Mouse (Mus musculus) liver, embryonic 14.5 days (tissue): ENCODE results near the gene Myog.

Experiments used
- CTCF ChIP-seq: IDR thresholded peaks from 2 replicates; pipeline ENCODE4 v1.5.1; 2016; ENCODE audit warnings: antibody characterized with exemption, low read depth, control low read depth
- EP300 ChIP-seq: IDR thresholded peaks from 2 replicates; pipeline ENCODE4 v1.6.1; 2016; ENCODE audit warnings: antibody characterized with exemption, low read depth

- TF ChIP-seq CTCF (no peak), EP300 (no peak)
These were observed 25.4 kb downstream of the Myog start for GRCm38 (mm10) chr1:134315181-134315580.
